Mouse (Mus musculus): ENCODE results near the gene Celf2.
"Not testable (repeated sequence)": the region's sequence is repeated elsewhere in the genome, so short reads cannot be mapped to it uniquely, and the experiment has no call there.

Celf2 gene

GRCm38 (mm10) chr2:7509463-7509862 lies at the start of gene Celf2:
Gene Celf2, minus strand, starts transcription at chr2:7509563.
- in situ Hi-C loops (cut with MseI, MboI): not testable (repeated sequence)

DNA sequence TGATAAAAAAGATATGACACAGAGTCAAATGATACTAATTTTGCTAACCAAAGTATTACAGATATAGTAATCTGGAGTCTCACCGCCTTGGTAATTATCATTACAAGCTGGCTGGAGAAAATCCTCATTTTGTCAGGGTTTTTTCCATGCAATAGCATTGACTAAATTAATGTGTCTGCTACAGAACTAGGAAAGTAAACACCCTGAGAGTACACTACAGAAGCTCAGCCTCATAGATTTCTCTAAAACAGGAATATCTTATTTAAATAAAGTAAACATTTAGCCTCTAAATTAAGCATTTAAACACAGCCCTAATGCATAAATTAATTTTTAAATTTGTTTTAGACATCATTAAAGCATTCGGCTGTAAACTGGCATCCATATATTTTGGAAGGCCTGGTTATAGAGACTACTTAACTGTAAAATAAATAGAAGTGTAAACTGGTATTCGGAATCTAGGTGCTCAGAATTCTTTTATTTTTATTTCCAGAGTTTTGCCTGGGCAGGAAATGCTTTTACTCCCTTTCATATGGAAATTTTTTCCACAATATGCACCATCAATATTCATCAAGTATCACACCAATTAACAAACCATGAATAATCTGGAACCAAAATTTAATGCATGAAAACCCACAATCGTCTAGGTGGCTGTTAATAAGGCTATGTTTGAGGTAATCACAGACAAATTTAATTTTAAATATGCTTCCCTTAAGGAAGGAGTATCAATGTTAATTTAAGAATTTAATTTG lies 46.0 kb upstream of the Celf2 start:
- in situ Hi-C loops (cut with MseI, MboI): no loop called here

DNA sequence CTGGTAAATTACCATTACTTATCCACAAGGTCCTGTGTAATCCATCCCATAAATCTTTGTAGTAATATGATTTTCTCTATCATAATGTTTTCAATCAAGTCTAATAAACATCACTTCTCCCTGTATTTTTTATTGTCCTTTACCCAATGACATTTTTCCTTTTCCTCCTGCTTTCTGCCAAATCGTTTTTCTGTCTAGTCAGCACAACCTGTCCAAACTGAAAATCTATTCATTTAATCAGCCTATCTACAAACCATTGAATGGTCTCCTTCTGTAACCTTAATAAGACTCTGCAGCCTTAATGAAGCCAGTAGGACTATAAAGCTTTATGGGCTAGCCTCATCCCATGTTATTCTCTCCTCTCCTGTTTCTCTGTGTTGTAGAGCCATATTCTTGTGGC lies 45.2 kb upstream of the Celf2 start:
- in situ Hi-C loops (cut with MseI, MboI): no loop called here

DNA sequence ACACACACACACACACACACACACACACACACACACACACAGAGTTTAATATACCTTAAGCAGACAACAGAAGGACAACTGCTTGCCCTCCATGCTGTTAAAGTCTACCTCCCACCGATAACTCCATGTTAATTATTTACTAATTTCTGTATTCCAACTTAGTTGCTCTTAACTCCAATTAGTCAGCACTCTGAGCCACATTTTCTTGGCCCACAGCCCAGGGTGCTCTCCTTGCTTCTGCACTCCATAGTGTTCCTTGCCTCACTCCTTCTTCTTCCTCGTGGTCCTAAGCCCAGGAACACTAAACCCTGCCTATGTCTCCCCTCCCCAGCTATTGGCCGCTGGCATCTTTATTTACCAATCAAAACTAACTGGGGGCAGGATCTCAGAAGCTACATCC lies 43.5 kb upstream of the Celf2 start:
- in situ Hi-C loops (cut with MseI, MboI): no loop called here

DNA sequence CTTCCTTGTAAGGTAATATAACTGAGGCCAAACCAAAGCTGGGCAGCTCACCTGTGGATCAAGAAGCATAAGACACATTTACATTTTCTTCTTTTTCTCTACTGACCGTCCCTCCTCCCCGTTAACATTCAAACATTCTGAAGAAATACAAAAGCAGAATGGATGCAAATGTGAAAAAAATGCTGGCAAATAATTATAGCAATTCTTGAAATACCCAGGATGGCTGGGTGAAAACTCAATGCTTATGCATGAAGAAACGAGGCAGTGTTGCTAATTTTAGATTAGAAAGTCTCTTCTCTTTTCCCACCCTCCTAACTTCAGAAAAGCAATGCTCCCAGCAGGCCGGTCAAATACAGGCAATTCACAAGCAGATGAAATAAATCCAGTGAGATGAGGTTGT lies 39.5 kb upstream of the Celf2 start:
- in situ Hi-C loops (cut with MseI, MboI): no loop called here

- in situ Hi-C loops (cut with MseI, MboI): no loop called here
Observed at GRCm38 (mm10) chr2:7534615-7535204, 25.3 kb upstream of the Celf2 start.

DNA sequence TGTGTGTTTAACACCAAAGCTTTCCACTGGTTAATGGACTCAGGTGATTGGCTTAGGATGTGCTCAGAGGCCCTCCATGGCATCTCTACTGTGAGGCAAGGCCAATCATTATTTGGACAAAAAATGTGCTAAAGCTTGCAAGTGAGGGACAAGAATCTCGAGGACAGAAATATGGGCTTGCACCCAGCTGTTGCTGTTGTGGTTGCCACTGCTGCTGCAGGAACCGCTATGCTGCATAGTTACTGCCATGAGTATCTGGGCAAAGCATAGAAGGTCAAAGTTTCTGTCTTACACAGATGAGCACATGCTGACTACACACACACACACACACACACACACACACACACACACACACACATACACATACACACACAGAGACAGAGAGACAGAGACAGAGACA lies 24.8 kb upstream of the Celf2 start:
- in situ Hi-C loops (cut with MseI, MboI): no loop called here

DNA sequence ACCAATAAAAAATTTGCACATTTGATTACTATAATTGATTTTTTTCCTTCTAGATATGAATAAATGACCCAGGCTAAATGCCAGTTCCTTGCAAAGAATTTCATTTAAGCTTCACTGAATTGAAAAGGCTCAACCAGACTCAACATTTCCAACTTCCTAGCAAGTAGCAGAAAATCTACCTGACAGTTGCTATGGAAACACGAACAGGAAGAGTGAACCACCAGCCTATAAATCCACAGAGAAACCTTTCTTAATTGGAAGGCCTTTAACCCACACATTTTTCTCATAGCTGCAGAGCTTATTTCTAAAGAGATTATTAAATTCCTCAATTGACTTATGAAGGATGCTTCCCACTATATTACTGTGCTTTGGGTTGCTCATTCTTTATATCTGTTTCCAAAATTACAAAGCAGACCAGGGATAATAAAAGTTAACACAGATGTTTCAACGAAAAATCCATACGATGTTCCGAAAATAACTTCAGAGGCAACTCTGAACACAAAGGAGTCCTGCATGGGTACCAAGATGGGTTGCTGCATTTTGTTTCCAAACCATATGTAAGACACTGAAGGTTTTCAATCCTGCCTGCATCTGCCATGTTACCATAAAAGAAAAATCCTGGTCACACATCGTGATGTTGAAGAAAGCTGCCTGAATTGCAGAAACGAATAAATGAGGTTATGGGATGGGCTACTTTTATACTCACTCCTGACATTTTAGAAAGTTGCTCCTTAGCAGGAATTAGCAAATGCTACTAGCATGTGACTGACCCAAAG lies 22.0 kb upstream of the Celf2 start:
- in situ Hi-C loops (cut with MseI, MboI): no loop called here

GRCm38 (mm10) chr2:7530461-7531184 lies 21.3 kb upstream of the Celf2 start:
- in situ Hi-C loops (cut with MseI, MboI): no loop called here

GRCm38 (mm10) chr2:7529637-7530036 lies 20.3 kb upstream of the Celf2 start:
- in situ Hi-C loops (cut with MseI, MboI): no loop called here

GRCm38 (mm10) chr2:7526696-7527095 lies 17.3 kb upstream of the Celf2 start:
- in situ Hi-C loops (cut with MseI, MboI): no loop called here

DNA sequence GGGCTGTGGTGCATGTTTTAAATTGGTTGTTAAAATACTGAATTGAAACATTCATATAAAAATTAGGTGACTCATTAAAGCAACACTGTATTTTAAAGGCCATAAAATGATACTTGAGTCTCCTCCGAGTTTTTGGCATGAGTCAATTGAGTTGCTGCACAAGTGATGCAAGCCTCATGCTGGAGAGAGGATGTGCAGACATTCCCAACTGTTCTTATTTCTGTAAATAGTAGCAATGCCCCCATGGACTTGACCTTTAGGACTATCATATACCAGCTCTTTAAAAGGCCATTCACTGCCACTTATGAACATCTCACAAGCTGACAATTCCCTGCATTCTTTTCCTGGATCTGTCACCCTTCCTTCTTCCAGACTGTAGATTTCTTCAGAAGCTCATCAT lies 10.1 kb upstream of the Celf2 start:
- in situ Hi-C loops (cut with MseI, MboI): no loop called here

DNA sequence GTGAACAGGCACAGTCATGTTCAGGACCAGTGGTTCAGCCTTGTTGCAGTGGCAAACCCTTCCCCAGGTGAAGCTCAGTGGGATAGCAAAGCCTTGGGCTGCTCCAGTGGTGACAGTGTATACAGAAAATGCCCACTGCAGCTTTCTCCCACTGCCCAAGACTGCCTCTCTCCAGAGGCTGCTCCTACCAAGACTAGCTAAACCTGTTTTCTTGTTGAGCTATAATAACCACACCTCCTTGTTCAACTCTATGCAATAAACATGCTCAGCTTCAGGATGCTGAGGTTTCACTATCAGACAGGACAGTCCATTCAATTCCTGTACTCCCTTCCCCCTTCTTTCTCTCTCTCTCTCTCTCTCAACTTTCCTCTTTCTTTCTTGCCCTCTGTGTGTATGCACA lies 15.9 kb downstream of the Celf2 start:
- in situ Hi-C loops (cut with MseI, MboI): no loop called here

GRCm38 (mm10) chr2:7484974-7485373 lies 24.4 kb downstream of the Celf2 start:
- in situ Hi-C loops (cut with MseI, MboI): no loop called here

- in situ Hi-C loops (cut with MseI, MboI): no loop called here
Observed at GRCm38 (mm10) chr2:7482062-7482461, 27.3 kb downstream of the Celf2 start.

DNA sequence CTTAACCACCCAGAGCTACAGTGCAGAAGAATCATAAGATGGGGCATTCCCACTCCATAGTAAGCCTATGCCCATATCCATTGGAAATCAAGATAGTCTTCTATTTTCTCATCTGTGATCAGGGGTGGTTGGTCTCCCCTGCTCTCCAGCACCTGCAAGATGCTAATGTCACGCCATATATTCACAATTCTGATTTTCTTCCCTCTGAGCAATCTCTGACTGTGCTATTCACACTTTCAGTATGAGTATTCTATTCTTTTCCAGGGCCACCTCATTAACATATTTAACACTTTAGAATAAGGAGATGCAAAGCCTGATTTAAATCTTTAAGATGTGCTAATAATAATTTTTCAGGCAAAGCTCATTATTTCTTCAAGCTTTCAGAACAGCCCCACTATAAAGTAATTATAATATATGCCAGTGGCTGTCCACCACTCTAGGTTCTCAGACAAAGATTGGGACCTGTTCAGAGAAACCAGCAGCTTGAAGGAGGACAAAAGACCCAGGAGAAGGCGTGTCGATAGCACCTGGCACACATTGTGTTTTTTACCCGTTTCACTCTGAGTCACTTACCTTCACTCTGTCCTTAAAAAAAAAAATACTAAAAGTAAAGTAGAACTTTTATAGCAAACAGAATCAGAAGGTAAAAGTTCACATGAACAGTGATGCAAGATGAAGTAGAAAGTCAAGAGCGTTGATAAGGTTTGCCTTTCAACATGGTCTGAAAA lies 48.9 kb downstream of the Celf2 start:
- in situ Hi-C loops (cut with MseI, MboI): no loop called here

DNA sequence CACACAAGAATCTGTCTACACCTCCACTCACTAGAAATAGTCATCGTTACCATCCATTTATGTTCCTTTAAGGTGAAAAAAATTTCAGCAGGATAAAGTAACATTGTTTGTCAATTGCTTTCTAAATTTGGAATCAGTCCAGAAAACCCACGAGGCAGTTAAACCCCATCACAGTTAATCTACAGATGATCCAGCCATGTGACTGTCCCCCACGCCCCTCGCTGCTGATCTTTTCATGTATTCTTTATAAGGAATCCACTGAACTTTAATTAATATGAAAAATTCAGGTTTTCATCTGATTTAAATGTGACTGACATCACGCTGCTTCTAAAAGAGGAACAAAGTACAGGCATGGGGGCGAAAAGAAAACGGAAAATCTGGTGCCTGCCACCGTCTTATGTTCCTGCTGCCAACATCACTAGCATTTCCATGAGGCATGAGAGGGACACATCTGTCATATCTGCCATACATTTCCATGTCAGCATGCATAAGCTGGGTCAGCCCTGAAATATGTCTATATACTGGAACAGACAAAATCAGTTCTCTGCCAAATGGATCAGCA lies 70.6 kb downstream of the Celf2 start:
- in situ Hi-C loops (cut with MseI, MboI): no loop called here

DNA sequence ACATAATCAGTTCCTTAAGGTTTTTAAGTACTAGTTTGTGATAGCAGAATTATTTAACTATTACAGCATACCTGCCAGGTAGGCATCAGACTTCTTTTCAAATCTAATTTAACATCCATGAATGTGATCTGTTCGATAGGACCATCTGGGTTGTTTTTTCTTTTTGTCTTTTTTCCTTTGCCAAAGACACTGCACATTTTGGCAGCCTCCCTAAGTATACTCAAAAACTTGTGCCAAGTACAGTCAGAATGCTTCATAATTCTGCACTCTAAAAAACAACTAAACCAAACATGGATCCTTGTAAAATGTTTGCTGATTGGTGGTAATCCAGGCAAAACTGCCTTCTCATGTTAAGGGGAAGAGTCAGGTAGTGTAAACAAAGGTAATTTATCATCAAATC lies 82.9 kb downstream of the Celf2 start:
- in situ Hi-C loops (cut with MseI, MboI): no loop called here

GRCm38 (mm10) chr2:7400530-7400929 lies 108.8 kb downstream of the Celf2 start:
- in situ Hi-C loops (cut with MseI, MboI): no loop called here

DNA sequence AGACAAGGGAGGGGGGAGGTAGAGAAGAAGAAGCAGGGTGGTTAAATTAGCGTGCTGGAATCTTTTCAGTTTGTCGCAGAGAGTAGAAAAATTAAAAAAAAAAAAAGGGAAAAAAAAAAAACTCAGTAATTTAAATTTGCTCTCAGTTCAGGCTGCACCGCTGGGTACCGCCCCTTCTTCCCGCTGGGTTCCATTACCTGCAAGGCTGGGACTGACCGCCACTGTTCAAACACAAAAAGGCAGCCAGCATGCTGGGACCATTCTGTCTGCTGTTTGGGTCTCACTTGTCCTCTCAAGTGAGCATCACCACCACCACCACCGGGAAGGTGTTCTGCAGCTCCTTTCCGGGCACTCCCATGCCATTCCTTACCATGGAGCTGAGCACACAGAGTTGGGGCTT lies 113.4 kb downstream of the Celf2 start:
- in situ Hi-C loops (cut with MseI, MboI): no loop called here

DNA sequence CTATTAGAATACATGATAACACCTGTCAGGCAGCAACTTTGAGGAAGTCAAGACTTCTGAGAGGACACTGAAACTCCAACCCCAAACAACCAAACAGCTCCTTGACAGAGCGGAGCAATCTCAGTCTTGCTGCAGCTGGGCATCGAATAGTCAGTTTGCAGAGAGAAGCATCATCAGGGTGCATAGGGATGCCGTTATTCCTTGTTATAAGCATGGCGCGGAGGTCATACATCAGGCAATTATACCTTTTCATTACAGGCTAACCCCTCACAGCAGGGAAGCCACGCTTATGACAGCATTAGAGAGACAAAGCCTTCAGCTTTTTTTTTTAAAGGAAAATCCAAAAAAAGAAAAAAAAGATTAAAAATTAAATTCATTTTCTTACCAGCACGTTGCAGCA lies 113.9 kb downstream of the Celf2 start:
- in situ Hi-C loops (cut with MseI, MboI): no loop called here

Measured in mouse trophoblast stem cell (cell line).